Mouse (Mus musculus) E14TG2a.4 (cell line): Measurements from ENCODE around the gene Rims1.

ENCODE experiments used
- CTCF ChIP-seq: conservative IDR thresholded peaks from 2 replicates; pipeline ENCODE4 v1.5.1; 2014; ENCODE audit warnings: low read length
- NANOG ChIP-seq: IDR thresholded peaks from 2 replicates; pipeline ENCODE4 v1.6.1; 2014; ENCODE audit warnings: borderline replicate concordance, low read length, mixed read lengths

- TF ChIP-seq CTCF (no peak), NANOG (no peak)
These were observed 512.5 kb downstream of the Rims1 start for GRCm38 (mm10) chr1:22293310-22293709.
